Mouse (Mus musculus) ZHBTc4 (cell line): Measurements from ENCODE around the gene Fnbp1.

Source experiments
- DNase-seq: peaks from one replicate; pipeline ENCODE4 v3.0.0-alpha.2; 2011; ENCODE audit warnings: low read depth, low spot score

Fnbp1 gene

DNA sequence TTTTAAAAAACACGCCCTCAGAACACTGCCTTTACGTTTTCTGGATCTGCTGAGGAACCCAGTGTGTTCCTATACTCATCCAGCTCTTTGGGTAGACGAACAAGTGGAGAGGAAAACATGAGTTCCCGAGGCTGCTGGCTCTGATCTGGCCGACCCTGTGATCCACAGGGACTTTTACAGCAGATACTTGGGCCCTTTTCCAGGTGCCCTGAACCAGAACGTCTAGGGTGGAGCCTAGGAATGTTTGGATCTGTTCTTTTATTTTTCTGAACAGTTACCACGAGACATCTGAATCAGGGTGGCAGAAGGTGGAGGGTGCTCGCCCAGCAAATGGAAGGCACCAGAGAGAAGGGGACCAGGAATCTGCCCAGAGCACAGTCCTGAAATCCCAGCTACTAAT, 42.7 kb downstream of the Fnbp1 start:
- no peak for DNase-seq

DNA sequence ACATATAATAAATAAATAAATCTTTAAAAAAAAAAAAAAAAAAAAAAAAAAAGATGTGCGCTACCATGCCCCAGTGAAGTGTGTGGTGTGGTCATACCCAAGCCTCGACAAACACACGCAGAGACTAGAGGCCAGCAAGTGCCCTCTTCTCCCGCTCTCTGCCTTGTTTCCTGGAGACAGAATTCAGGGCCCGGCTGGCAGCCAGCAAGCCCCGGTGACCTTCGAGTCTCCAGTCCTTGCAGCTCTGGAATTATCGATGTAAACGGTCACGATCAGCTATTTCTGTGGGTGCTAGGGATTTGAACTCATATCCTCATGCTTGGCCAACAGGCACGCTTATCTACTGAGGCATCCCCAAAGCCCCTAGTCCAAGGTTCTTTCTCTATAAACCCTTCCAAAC, 43.2 kb downstream of the Fnbp1 start:
- no peak for DNase-seq

DNA sequence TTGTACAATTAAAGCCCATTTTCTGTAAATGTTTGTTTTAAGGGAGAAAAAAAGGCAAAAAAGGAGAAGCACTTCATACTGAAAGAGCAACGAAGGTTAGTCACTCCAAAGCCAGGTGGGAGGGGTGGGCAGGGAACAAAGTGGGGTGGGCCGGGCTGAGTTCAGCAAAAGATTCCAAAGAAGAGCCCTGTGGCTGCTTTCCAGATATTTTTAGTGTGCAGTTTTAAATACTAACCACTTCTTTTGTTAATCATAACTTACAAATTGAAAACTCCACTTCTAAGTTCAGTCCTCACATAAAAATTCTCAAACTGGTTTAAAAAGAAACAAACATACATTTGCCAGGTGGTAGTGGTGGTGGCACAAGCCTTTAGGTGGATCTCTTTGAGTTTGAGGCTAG, 44.5 kb downstream of the Fnbp1 start:
- DNase-seq, result no peak

- DNase-seq, result no peak
Observed at GRCm38 (mm10) chr2:31096119-31096518, 45.7 kb downstream of the Fnbp1 start.

DNA sequence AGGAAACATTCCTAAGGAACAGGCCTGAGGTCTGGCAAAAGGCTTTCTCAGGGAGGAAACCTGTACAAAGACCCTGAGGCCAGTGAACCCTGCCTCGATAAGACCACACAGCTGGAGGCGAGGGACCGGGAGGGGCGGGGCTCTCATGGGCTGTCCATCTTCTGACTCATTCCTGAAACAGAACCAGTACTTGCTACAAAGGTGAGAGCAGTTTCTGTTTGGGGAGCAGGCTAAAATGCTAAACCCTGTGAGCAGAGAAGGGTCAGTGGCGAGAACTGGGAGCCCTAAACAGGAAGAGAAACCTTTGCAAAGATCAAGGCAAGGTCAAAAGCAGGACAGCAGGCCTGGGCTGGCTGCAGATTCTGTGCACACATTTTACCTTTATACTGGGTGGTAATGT, 47.2 kb downstream of the Fnbp1 start:
- DNase-seq, result peak; percentile 80

- DNase-seq, result no peak
Observed at GRCm38 (mm10) chr2:31092939-31093338, 48.9 kb downstream of the Fnbp1 start.

DNA sequence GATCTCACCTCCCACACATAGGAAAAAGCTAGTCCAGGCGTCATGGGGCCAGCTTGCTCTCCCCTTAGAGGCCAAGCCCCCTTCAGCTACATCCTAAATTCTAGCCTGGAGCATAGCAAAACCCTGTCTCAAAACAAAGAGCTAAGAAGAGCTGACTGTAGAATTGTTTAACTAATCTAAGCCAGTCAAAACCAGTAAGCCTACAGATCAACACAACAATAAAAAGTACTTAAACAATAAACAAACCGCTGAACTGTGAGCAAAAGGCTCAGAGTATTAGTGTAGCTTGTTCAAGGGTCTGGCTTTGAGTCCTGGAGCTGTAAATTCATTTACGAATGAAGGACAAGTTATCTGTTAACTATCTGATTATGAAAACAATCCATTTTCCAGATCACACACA, 50.6 kb downstream of the Fnbp1 start:
- peak; percentile 91 for DNase-seq

DNA sequence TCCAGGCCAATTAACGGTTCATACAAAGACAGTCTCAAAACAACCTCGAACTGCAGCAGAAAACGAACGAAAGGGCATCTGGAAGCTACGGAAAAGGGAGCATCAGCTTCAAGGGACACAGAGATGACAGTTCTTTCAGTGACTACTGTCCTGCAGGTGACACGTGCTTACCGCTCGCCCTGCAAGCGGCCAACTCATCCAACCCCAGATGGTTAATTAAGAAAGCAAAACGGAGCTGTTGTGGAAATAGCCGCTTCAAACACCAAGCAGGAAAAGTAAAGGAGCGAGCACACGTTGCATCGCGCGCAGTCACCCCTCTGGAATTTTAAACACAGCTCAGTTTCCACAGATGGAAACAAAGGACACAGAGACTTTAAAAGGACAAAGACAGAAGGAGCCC, 52.2 kb downstream of the Fnbp1 start:
- no peak for DNase-seq

DNA sequence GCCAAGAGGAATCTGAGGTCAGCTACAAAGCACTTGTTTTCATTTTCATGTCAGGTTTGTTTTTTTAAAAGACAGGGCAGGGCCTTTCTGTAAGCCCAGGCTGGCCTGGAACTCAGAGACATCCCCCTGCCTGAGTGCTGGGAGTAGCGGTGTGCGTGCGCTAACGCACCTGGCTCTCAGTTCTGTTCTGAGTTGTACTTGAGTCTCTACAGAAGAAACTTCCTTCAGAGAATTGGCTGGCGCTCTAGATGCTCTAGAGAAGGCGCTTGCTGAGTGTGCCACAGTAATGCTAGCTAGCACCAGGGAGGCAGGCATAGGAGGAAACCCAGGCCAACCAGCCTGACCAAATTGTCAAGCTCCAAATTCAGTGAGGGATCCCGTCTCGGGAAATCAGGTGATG, 52.9 kb downstream of the Fnbp1 start:
- DNase-seq, result no peak

GRCm38 (mm10) chr2:31087663-31088661, 53.8 kb downstream of the Fnbp1 start:
- DNase-seq, result peak; percentile 71

GRCm38 (mm10) chr2:31087085-31087484, 54.7 kb downstream of the Fnbp1 start:
- peak; percentile 50 for DNase-seq

DNA sequence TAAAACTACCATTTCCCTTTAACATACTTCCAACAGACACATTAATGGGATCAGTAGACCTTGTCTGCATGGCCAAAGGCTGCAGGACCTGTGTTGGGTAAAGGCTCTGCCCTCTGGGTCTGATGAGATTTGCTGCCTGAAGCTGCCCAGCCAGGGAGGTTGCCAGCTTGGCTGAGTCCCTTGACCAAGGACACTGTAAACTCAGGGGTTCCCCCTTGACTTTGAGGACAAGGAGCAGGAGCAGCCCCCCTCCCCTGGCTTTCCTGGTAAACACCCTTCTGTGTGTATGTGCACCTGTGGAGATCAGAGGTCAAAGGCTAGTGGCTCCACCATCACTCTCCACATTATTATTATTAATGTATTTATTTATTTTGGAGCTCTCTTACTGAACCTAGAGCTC, 55.3 kb downstream of the Fnbp1 start:
- no peak for DNase-seq

- DNase-seq, result peak; percentile 76
Observed at GRCm38 (mm10) chr2:31084169-31084850, 57.5 kb downstream of the Fnbp1 start.

DNA sequence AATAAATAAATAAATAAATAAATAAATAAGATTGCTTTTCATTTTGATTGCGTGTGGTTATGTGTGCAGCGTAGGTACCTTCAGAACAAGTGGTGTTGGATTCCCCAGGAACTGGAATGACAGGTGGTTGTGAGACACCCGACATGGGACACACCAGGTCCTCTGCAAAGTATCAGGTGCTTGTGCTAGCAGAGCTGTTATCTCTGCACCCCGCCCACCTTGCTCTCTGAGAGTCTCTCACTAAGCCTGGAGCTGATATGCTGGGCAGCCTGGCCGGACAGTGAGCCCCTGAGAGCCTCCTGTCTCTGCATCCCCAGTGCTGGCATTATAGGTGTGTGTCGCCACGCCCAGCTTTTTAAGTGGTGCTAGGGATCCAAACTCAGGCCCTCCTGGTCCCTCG, 58.4 kb downstream of the Fnbp1 start:
- no peak for DNase-seq

DNA sequence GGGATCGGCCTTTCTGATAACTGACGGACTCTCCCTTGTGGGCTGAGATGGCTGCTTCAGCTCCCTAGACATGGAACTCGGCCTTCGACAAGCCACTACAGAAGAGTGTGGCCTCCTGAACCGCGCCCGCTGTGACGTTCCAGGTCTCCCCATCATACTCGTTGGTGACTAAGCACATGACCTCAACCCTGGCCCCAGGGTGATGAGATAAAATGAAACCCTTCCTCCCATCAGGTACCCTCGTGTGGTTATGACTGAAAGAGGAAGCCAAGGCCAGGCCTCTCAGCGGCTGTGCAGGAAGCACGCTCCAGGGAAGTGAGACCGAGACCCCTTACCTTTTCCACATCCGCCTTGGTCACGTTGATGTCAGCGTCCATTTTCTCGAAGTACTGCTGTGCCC, 59.2 kb downstream of the Fnbp1 start:
- no peak for DNase-seq

DNA sequence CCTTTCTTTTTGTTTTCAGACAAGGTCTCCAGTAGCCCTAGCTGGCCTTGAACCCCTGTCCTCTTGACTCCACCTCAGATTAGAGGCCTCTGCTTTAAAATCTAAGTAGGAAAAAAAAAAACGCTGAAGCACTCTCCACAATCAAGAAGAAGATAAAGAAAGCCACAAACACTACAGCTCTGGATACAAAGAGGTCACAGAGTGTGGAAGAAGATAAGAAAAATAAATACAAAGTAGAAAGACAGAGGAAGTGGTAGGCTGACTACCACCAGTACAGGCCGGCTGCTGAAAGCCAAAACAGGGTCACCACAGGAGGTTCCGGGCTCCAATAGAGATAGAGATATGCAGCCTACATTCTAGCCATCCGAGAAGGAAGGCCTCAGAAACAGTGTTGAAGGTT, 60.5 kb downstream of the Fnbp1 start:
- DNase-seq, result peak; percentile 57

DNA sequence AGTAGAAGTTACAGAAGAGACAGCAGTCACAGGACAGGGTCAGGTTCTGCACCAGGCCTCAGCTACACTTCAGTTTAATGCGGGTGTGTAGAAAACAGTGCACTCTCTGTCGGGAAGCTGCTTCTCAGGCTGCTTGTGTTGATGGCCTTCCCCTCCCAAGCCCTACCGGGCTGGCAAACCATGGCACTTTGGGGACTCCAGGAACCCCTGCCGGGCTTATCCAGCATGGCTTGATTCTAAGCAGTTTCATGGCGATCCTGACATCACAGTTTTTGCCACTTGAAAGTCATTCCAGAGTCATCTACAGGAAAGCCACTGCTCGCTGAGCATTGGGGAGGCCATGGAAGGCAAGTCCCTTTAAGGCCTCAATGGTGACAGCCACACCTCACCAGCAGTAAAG, 62.7 kb downstream of the Fnbp1 start:
- DNase-seq, result no peak

DNA sequence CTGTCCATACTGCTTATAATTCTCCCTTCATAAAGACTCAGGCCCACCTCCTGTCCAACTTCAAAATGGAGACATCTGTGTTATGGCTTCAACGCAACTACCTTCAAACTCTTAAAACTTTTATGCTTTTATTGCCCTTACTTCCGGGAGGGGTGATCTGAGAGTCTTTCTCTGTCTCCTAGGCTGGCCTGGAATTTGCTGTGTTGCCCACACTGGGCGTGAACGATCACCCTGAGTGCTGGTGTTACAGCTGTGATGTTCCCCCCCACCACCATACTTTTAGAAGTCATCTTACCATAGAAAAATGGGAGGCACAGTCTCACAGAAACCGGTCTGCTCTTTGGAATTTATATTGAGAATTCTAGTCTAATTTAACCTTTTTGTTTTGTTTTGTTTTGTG, 64.2 kb downstream of the Fnbp1 start:
- DNase-seq, result no peak

- no peak for DNase-seq
Observed at GRCm38 (mm10) chr2:31076351-31077140, 65.3 kb downstream of the Fnbp1 start.

DNA sequence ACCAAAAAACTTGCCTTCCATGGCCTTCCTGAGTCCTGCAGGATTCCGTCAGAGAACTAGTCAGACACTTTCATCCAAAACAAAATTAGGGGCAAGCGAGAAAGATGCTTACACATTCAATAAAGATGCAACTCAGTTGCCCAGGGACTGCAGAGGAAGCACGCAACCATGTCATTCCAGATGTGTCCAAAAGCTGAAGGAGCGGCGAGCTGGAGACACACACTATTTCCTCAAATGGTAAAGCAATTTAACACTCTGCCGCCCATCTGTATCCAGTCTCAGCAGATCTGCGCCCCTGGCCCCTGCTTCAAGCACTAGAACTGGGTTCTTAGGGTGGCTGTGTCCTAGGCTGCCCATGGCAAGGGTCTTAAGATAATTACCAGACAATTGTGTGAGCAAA, 66.0 kb downstream of the Fnbp1 start:
- DNase-seq, result no peak

- DNase-seq, result no peak
Observed at GRCm38 (mm10) chr2:31075168-31075567, 66.6 kb downstream of the Fnbp1 start.

DNA sequence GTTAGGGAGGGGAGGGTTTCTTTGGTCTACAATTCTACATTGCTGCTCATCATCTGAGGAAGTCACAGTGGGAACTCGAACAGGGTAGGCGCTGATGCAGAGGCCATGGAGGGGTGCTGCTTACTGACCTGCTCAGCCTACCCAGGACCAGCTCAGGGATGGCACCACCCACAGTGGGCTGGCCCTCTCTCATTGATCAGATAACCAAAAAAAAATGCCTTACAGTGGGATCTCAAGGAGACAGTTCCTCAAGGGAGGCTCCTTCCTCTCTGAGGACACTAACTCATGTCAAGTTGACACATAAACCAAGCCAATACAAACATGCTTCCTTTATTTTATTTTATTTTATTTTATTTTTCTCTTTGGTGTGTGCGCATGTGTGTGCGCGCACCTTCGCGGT, 72.3 kb downstream of the Fnbp1 start:
- no peak for DNase-seq
